Mouse (Mus musculus): ENCODE results near the gene Helz.

GRCm38 (mm10) chr11:107707897-107708610 is 160.3 kb downstream of the Helz start:
- TF ChIP-seq CTCF (IDR thresholded peaks at IDR 0.05; ENCODE audit: insufficient read depth, low read depth, low read length), result no peak
- TF ChIP-seq POLR2A (IDR thresholded peaks at IDR 0.05; ENCODE audit: insufficient read depth, low read depth, low read length), result no peak
